Mouse (Mus musculus): ENCODE results near the gene Atg13. TPM values are rescaled to one million over a fixed set of nuclear protein-coding genes. Genes with fewer than 3 reads are reported as not detected.

Atg13 gene
- polyA plus RNA-seq, 1 experiment from 2014 or later: 26.3 TPM

DNA sequence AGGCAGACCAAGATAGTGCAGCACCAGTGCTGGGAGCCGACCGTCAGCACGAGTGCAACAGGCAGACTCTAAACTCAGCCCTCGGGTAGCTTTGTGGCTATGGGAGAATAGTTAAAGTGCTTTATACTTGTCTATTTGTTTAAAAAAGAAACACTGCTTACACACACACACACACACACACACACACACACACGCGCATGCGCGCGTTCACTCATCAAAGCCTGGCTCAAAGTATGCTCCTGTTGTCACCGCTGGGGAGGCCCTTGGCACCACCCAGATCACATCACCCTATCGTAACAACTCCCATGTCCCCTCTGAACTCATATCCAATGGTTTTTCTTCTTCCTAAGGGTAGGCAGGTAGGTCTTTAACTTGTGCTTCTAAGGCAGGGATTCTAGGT lies 66.4 kb downstream of the Atg13 start:
- peaks cover 7% of the 10 kb centered on the region for H3K4me1 ChIP-seq
- H3K36me3 ChIP-seq: peaks cover 66% of the 10 kb centered on the region
- no peak for ATAC-seq (replicated peaks; ENCODE audit: low FRiP score)
- no peaks in the 10 kb centered on the region for H3K27me3 ChIP-seq
- no peak overlapping the region for H3K4me3 ChIP-seq (replicated peaks)
- H3K27ac ChIP-seq: no peak overlapping the region
- no peaks in the 10 kb centered on the region for H3K9me3 ChIP-seq (replicated peaks)
- no peak overlapping the region for H3K4me2 ChIP-seq
- H3K9ac ChIP-seq: no peak overlapping the region
- 94% methylated on average over 11 of the region's 11 CpGs for WGBS

DNA sequence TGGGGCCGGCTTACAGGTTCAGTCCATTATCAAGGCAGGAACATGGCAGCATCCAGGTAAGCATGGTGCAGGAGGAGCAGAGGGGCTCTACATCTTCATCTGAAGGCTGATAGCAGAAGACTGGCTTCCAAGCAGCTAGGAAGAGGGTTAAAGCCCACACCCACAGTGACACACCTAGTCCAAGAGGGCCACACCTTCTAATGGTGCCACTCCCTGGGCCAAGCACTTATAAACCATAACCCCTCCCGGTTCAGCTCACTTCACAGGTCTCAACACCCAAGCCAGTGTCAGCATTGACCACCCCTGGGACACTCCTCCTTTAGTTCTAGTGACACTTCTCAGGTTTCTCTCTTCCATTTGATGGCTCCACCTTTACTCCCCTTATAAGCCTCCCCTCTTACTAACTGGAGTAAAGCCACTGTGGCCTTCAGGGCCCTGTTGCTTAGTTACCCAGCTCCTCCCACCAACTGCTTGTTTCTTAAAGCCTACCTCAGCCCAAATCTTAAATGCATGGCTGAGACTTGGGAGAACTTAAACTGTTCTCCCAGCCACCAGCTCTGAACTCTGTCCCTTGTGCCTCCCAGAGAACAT lies 67.5 kb downstream of the Atg13 start:
- H3K9ac ChIP-seq: no peak overlapping the region
- no peak for ATAC-seq (replicated peaks; ENCODE audit: low FRiP score)

DNA sequence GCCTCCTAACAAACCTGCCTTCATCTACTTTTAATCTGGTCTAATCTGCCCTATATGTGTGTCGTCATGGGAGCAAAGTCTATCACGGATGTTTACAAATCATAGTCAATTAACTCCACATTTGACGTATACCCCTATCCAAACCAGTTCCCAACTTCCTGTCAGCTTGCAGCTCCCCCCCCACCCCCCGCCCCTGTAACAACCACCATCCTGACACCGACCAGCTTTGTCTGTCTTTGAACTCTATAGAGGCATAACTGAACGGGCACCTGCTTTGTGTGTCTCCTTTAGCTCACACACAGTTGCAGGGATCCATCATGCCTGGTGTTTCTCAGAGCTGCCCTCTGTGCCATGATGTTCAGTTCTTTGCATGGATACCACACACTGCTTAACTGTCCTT lies 71.4 kb downstream of the Atg13 start:
- WGBS: 74% methylated on average over 6 of the region's 6 CpGs
- Histone ChIP-seq H3K9me3 (replicated peaks) (no peaks in the 10 kb centered on the region), H3K27me3 (no peaks in the 10 kb centered on the region), H3K36me3 (peaks cover 23% of the 10 kb centered on the region), H3K27ac (no peak overlapping the region), H3K9ac (no peak overlapping the region), H3K4me3 (replicated peaks) (no peak overlapping the region), H3K4me2 (no peak overlapping the region), H3K4me1 (no peaks in the 10 kb centered on the region)
- ATAC-seq (replicated peaks; ENCODE audit: low FRiP score): no peak

More for the DNA sequence above, 67.5 kb downstream of the Atg13 start:
- Histone ChIP-seq H3K4me3 (replicated peaks) (no peak overlapping the region), H3K9me3 (replicated peaks) (no peaks in the 10 kb centered on the region), H3K4me1 (no peaks in the 10 kb centered on the region), H3K36me3 (peaks cover 63% of the 10 kb centered on the region), H3K27me3 (no peaks in the 10 kb centered on the region), H3K27ac (no peak overlapping the region), H3K4me2 (no peak overlapping the region)
- WGBS: 80% methylated on average over 2 of the region's 2 CpGs

DNA sequence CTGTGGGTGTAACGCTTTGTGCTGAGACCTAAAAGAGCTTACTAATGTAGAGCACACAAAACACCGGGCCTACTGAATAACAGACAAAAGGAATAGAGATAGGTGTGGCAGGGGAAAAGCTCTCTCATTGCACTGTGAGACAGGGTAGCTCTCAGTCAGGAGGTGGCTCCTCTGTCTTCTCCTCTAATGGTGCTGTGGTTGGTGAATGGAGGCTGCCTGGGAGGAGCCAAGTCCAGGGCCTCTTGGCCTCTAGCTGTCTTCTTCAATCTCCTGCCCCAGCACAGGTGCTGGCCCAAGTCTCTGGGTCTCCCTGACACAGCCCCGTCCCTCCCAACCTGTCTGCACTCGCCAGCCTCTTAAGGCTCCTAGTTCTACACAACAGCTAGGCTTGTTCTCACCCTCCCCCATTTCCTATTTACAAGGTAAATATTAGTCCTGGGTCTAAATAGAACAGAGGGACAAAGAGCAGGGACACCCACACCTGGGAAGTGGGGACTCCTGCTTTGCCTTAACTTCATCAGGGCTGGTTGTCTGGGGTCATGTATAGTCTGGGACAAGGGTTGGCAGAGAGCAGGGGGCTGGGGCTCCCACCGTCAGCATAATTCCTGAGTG lies 73.5 kb downstream of the Atg13 start:
- Histone ChIP-seq H3K4me3 (replicated peaks) (no peak overlapping the region), H3K4me2 (no peak overlapping the region), H3K9me3 (replicated peaks) (no peaks in the 10 kb centered on the region), H3K36me3 (peaks cover 3% of the 10 kb centered on the region), H3K4me1 (no peaks in the 10 kb centered on the region), H3K27me3 (no peaks in the 10 kb centered on the region), H3K27ac (no peak overlapping the region), H3K9ac (no peak overlapping the region)
- 89% methylated on average over 5 of the region's 5 CpGs for WGBS
- no peak for ATAC-seq (replicated peaks; ENCODE audit: low FRiP score)

DNA sequence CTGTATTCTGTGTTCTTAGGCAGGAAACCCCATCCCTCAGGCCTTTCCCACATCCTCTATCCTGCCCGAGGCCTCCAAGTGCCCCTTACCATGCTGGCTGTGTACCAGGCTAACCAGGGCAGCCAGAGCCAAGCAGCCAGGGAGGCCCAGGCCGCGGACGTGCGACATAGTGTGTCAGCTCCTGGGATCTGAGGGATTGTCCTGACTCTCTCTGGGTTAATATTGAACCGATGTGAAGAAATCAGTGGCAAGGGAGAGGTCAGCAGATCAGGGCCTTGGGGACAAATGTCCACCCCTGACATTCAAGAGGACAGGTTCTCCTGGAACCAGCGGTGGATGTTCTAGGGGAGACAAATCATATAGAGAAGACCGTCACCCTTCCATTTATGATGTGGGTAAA lies 74.1 kb downstream of the Atg13 start, which contains the start of gene F2:
TSS of gene F2 (minus strand) at position 186 of the 400 bp plus-strand sequence.
- 86% methylated on average over 8 of the region's 8 CpGs for WGBS
- no peak within 1 kb of the TSS for H3K27ac ChIP-seq
- no peaks in the 10 kb centered on the region for H3K4me1 ChIP-seq

DNA sequence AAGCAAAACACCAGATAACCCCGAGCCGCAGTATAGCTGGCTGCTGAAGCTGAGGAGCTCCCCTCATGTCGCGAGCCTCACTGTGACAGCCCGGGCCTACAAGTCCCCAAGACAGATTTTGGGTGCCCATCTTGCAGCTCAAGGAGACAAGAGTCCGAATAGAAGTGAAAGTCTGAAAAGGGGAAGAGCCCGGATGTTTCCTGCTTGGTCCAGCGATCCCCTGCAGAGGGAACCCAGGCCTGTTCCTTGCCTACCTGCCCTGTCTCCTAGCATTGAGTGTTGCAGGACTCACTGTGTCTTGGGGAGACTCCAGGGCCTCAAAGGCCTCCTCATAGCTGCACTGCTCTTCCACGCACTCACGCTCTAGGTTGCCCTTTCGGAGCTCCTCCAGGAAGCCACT lies 74.9 kb downstream of the Atg13 start:
- Histone ChIP-seq H3K9ac (no peak overlapping the region), H3K27ac (no peak overlapping the region)
- 91% methylated on average over 11 of the region's 11 CpGs for WGBS

More for the DNA sequence above, 74.1 kb downstream of the Atg13 start, which contains the start of gene F2:
- Histone ChIP-seq H3K4me3 (replicated peaks) (no peak within 1 kb of the TSS), H3K9ac (no peak within 1 kb of the TSS), H3K36me3 (no peaks in the 10 kb centered on the region), H3K4me2 (no peak within 1 kb of the TSS), H3K27me3 (no peaks in the 10 kb centered on the region), H3K9me3 (replicated peaks) (no peaks in the 10 kb centered on the region)
- no peak for ATAC-seq (replicated peaks; ENCODE audit: low FRiP score)

DNA sequence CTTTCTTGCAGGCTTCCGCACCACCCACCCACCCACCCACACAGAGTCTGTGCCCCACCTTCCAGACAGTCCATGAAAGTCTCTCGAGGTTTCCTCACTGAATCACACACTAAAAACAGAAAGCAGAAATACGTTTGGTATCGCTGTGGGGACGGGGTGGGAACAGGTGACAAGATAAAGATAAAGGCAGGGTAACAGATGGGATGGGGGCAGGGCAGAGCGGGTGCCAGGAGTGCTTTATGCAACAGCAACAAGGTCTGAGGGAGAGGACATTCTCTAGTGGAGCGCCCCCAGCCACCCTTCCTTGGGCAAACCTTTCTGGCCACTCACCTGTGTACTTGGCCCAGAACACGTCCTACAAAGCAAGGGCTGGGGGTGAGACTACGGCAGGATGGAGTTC lies 75.5 kb downstream of the Atg13 start:
- WGBS: 85% methylated on average over 9 of the region's 9 CpGs

More for the DNA sequence above, 74.9 kb downstream of the Atg13 start:
- no peak overlapping the region for H3K4me3 ChIP-seq (replicated peaks)
- H3K4me2 ChIP-seq: no peak overlapping the region
- H3K9me3 ChIP-seq (replicated peaks): no peaks in the 10 kb centered on the region
- H3K27me3 ChIP-seq: no peaks in the 10 kb centered on the region
- ATAC-seq (replicated peaks; ENCODE audit: low FRiP score): no peak
- H3K4me1 ChIP-seq: no peaks in the 10 kb centered on the region
- no peaks in the 10 kb centered on the region for H3K36me3 ChIP-seq

DNA sequence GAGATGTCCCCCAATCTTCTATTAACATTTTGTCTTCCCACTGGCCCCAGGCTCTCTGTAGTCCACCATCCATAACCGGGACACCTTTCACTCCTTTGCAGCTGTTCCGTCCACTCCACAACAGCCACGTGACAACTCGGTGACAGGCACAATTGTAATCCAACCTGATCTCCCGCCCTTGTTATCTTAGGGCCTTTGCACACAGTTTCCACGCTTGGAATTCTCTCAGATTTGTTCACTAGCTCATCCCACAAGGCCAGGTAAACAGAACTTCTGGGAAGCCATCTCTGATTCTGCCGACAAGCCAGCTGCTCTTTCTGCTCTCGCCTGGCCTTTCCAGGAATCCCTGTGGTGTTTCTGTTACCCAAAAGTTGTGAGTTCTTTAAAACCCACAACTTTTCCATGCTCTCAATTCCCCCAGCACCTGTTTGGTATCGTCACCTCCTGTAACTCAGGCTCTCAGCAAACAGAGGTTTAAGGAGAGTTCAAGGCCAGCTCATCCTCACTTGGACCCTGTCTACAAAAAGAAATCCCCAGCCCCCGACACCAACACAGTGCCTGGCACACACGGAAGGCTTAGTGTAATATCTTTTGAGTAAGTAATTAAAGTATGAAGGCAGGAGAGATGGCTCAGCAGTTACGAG lies 76.9 kb downstream of the Atg13 start:
- no peaks in the 10 kb centered on the region for H3K36me3 ChIP-seq
- WGBS: 74% methylated on average over 12 of the region's 12 CpGs
- no peak overlapping the region for H3K27ac ChIP-seq
- no peaks in the 10 kb centered on the region for H3K4me1 ChIP-seq
- no peaks in the 10 kb centered on the region for H3K9me3 ChIP-seq (replicated peaks)
- no peak overlapping the region for H3K4me3 ChIP-seq (replicated peaks)
- no peak overlapping the region for H3K4me2 ChIP-seq
- no peaks in the 10 kb centered on the region for H3K27me3 ChIP-seq
- no peak for ATAC-seq (replicated peaks; ENCODE audit: low FRiP score)
- no peak overlapping the region for H3K9ac ChIP-seq

More for the DNA sequence above, 75.5 kb downstream of the Atg13 start:
- H3K36me3 ChIP-seq: no peaks in the 10 kb centered on the region
- no peak overlapping the region for H3K27ac ChIP-seq
- no peak overlapping the region for H3K4me2 ChIP-seq
- no peak for ATAC-seq (replicated peaks; ENCODE audit: low FRiP score)
- H3K9me3 ChIP-seq (replicated peaks): no peaks in the 10 kb centered on the region
- no peak overlapping the region for H3K4me3 ChIP-seq (replicated peaks)
- H3K4me1 ChIP-seq: no peaks in the 10 kb centered on the region
- no peak overlapping the region for H3K9ac ChIP-seq
- no peaks in the 10 kb centered on the region for H3K27me3 ChIP-seq

DNA sequence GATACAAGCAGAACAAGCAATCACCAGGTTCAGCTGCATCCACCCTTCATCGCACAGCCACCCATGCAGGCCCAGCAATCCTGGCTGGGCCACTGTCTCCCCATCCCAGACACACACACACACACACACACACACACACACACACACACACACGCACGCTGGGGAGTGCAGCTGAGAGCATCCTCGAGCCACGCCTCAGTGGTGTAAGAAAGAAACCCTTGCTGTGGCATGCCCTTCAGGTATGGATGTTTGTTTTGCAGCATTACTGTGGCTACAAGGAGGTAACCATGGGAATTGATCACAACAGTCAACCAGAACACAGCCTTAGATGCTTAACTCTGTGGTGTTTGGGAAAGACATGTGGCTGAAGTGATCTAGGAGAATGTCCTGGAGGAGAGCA lies 78.1 kb downstream of the Atg13 start:
- Histone ChIP-seq H3K9ac (no peak overlapping the region), H3K4me2 (no peak overlapping the region), H3K36me3 (no peaks in the 10 kb centered on the region), H3K4me1 (no peaks in the 10 kb centered on the region), H3K4me3 (replicated peaks) (no peak overlapping the region), H3K27ac (no peak overlapping the region), H3K27me3 (no peaks in the 10 kb centered on the region), H3K9me3 (replicated peaks) (no peaks in the 10 kb centered on the region)
- WGBS: 77% methylated on average over 5 of the region's 5 CpGs
- ATAC-seq (replicated peaks; ENCODE audit: low FRiP score): no peak

DNA sequence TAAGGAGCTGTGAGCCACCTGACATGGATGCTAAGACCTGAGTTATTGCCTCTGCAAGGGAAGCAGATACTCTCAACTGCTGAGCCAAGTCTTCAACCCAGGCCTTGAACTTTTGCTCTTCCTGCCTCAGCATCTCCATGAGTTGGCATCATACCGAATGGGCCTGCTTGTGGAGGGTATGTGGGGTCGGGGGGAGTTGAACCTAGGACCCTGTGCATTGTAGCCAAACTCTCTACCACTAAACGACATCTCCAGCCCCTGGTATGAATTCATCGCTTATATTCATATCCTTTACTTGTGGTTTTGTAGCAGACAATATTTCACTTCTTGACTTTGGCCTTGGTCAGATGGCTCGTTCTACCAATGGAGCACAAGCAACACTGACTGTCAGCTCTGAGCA lies 78.5 kb downstream of the Atg13 start:
- Histone ChIP-seq H3K27me3 (no peaks in the 10 kb centered on the region), H3K4me1 (no peaks in the 10 kb centered on the region), H3K27ac (no peak overlapping the region), H3K36me3 (no peaks in the 10 kb centered on the region), H3K4me2 (no peak overlapping the region), H3K4me3 (replicated peaks) (no peak overlapping the region), H3K9me3 (replicated peaks) (no peaks in the 10 kb centered on the region), H3K9ac (no peak overlapping the region)
- no peak for ATAC-seq (replicated peaks; ENCODE audit: low FRiP score)
- 87% methylated on average over 5 of the region's 5 CpGs for WGBS

DNA sequence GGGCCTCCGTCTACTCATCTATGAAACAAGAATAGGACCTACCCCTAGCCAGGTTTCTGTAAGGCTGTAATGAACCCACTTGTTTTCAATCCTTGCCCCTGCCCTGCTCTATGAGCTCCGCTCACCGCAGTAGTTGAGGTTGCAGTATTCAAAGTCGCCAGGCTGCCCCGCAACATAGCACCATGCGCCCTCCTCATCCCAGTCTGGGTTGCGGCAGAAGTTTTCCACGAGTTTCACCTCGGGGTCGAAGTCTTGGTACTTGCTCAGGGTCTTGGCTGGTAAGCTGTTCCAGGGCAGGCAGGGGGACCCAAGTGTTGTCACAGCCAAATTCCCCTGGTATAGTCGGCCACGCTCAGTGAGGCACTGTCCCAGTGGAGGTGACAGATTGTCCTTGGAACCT lies 80.0 kb downstream of the Atg13 start:
- H3K9ac ChIP-seq: no peak overlapping the region
- 88% methylated on average over 12 of the region's 12 CpGs for WGBS
- no peak overlapping the region for H3K4me2 ChIP-seq
- no peaks in the 10 kb centered on the region for H3K9me3 ChIP-seq (replicated peaks)
- no peak overlapping the region for H3K27ac ChIP-seq
- no peak for ATAC-seq (replicated peaks; ENCODE audit: low FRiP score)
- H3K27me3 ChIP-seq: no peaks in the 10 kb centered on the region
- no peak overlapping the region for H3K4me3 ChIP-seq (replicated peaks)
- no peaks in the 10 kb centered on the region for H3K4me1 ChIP-seq
- no peaks in the 10 kb centered on the region for H3K36me3 ChIP-seq

DNA sequence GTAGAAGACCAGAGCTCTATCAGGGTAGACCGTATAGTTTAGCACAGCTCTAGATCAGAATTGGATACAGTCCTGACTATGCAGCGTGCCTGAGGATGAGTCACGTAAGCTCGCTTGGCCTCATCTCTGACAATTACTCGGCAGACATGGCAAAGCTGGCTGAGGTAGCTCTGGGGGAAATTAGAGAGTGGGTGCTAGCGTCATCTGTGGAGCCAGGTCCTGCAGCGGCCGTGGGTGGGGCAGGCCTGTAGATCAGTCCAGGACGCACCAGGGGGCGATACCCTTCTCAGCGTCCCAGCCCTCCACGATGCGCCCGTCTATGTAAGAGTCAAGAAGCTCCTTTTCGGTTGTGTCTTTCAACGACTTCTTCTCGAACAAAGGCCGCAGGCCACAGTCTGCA lies 80.7 kb downstream of the Atg13 start:
- Histone ChIP-seq H3K36me3 (no peaks in the 10 kb centered on the region), H3K9me3 (replicated peaks) (no peaks in the 10 kb centered on the region), H3K4me3 (replicated peaks) (no peak overlapping the region), H3K9ac (no peak overlapping the region), H3K27ac (no peak overlapping the region), H3K27me3 (no peaks in the 10 kb centered on the region), H3K4me2 (no peak overlapping the region), H3K4me1 (no peaks in the 10 kb centered on the region)
- WGBS: 82% methylated on average over 18 of the region's 18 CpGs
- ATAC-seq (replicated peaks; ENCODE audit: low FRiP score): no peak
